Mouse (Mus musculus) liver (tissue): Measurements from ENCODE around the gene Zscan2.
A peak's percentile ranks its signal among the peaks of the same experiment; 100 is the strongest.

ENCODE experiments used
- DNase-seq: peaks from one replicate; pipeline ENCODE4 v3.0.0-alpha.2; 2020; ENCODE audit warnings: mixed read lengths

The Zscan2 gene

DNA sequence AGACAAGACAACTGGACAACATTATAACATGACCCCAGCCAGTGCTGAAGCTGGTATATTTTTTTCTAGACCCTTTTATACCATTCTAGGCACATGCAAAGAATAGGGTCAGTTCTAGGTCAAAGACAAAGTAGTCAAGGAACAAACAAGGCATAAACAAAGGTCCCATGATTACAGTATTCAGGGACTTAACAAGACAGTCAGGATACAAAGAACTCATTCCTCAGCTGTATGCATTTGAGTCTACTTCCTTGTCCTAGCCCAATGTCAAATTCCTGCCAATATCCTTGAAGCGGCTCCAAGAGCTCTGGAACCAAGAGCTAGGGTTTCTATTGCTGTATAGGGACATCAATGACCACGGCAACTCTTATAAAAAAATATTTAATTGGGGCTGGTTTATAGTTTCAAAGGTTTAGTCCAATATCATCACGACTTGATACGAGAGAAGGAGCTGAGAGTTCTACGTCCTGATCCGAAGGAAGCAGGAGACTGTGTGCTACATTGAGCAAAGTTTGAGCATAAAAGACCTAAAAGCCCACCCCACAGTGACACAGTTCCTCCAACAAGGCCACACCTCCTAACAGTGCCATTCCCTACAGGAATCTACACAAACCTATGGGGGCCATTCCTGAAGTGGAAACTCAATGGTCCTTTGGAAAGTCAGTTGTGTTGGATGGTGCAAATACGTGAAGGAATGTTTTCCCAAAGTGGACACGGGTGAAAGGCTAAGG lies 16.6 kb upstream of the Zscan2 start:
- DNase-seq: no peak

DNA sequence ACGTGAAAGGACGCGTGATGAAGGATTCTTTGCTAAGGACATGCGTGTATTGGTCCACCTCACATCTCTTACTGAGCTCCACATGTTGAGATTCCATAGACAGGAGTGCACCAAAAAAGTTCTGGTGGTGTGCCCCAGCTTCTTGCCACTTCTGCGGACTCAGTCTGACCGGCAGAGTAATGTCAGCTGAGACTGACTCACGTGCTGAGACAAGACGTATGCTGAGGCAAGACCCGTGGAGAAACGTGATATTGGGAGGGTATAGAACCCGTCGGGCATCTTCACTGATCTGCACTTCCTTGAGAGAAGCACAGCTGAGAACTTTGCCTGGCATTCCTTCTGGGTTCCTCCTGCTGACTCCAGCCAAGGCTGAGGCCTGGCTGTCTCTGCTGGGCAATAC lies 16.0 kb upstream of the Zscan2 start:
- DNase-seq: no peak

DNA sequence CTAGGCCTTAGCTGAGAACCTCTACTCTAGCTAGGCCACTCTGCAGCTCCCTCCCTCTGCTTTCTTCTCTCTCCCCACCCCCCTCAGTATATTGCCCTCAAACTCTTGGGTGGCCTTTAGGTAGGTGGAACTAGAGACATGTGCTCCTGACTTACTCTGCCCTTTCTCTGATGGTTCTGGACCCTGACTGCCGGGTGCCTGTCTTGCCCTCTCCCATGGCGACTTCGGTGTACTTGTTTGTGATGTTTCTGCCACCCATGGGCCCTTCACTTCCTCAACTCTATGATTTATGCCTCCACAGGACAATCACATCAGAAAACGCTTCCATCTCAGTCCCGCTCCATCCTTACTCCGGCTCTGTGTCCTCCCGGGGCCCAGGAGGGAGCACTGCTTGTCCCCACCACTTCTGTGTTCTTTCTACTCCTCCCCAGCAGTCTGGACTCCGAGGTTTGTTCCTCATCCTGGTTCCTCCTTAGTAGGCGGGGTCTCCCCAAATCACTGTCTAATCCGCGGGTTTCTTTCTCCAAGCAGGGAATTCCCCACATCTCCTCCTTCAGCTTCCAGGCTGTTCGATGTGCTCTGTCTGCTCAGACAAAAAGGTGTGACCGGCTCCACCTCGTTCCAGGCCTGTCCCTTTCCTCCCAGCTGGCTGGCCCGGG lies 15.0 kb upstream of the Zscan2 start:
- no peak for DNase-seq

DNA sequence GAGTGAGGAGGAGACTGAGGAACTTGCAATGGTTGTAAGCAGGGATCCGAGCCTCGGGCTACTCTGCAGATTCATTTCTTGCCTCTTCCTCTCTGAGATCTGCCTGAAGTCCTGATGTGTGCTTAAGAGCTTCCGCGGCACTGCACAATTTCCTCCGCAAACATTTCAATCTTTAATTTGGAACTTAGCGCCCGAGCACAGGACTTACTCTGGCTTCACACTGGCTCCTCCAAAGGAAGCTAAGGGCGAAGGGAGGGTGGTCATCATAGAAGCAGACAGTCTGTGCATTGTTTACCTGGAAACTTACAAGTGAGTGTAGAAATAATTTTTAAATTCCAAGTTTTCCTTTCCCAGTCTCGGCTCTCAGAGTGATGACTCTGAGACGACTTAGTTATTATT lies 14.4 kb upstream of the Zscan2 start:
- no peak for DNase-seq

DNA sequence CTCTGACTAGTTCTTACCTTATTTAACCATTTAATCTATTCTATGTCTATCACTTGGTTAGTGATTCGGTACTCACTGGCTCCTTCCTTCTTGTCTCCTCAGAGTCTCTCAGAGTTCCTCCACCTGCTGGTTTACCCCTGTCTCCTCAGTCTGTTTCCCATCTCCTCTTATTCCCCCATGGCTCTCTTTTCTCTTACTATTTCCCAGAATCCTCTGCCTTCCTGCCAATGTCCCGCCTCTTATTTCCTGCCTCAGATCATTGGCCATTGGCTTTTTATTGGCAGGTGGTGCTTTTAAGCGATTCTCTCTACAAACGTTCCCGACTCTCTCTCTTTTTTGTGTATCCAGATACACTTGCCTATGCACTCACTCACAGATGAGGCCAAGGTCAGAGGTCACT lies 14.0 kb upstream of the Zscan2 start:
- no peak for DNase-seq

DNA sequence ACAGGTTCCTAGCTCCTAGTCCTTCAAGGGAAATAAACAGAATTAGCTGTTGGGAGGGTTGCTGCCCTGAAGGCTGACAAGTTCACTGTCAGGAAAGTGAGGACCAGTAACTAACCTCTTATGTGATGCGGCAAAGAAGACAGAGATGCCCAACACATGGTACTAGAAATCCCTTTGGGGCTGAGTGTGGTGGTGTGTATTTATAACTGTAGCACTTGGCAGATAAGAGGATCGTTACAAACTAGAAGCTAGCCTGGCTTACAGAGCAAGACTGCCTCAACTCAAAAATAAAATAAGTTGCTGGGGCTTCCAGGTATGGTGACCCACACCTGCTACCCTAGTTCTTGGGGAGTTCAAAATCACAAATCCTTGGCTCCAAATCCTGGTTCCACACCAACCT lies 11.5 kb upstream of the Zscan2 start:
- no peak for DNase-seq

DNA sequence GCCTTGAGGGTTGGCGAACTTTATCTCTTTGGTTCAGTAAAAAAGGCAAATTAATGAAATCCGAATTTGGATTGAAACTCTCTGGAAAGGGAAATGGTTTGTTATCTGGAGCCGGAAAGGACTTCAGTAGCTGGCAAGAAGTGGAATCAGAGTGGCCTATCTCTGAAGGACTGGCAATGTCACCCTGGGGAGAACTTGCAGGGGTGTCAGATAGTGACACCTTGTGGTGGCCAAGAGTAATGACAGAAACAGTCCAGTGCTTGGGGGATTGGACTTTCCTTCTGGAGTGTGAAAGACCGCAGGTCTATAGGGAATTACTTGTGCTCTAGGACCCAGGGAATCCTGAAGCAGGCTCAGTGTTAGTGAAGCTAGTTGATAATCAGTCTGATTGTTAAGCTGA lies 11.0 kb upstream of the Zscan2 start:
- peak; percentile 44 for DNase-seq

DNA sequence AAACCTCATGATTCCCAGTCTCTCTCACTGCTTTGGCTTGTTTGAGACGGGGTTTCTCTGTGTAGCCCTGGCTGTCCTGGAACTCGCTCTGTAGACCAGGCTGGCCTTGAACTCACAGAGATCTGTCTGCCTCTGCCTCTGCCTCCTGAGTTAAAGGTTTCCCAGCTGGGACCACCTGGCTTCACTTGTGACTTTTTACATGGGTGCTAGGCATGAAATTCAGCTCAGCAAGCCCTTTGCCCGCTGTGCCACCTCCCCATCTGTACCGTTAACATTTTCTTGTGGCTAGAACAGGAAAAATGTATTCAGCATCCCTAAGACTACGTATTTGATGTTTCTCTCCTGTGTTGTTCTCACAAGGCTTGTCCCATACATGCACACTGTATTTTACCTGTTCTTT lies 10.2 kb upstream of the Zscan2 start:
- no peak for DNase-seq

DNA sequence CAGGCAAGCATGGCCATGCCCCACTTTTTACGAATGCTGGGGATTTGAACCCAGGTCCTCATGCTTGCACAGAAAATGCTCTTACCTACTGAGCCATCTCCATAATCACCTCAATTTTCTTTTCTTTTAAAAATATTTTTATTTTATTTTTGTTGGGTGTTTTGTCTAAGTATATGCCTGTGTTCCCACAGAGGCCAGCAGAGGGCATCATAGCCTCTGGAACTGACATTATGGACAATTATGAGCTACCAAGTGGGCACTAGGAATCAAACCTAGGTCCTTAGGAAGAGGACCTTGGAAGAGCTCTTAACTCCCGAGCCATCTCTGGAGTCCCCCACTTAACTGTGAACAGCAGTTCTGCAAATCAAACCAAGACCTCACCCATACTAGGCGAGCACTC lies 7.5 kb upstream of the Zscan2 start:
- no peak for DNase-seq

DNA sequence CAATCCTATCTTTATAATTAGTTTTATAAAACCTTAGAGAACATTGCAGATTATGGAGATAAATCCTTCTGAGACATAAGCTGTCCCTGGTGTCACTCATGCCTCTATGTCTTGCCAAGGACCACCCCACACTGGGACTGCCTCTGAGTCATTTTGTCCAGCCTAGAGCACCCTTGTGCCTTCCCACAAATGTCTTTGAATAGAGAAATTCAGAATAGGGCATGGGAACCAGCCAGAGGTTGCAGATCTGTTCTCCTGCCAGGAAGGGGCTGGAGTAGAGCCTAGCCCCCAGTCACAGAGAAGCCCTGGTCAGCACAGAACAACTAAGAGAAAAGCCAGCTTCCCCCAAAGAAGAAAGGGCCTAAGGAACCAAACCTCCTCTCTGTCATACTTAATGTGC lies 5.4 kb upstream of the Zscan2 start:
- DNase-seq: no peak

DNA sequence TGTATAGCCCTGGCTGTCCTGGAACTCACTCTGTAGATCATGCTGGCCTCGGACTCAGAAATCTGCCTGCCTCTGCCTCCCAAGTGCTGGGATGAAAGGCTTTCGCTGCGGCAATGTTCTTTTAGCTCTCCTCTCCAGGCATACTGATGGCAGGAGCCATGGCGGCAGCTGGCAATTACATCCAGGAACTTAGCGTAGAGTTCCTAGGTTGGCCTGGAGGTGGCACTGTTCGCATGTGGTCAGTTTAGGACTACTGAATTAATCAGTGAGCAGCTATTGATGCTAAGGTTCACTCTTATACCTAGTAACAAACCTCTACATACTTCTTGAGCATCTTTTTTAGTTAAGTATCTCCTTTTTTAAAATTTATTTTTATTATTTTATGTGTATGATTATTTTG lies 3.5 kb upstream of the Zscan2 start:
- DNase-seq: peak; percentile 78

DNA sequence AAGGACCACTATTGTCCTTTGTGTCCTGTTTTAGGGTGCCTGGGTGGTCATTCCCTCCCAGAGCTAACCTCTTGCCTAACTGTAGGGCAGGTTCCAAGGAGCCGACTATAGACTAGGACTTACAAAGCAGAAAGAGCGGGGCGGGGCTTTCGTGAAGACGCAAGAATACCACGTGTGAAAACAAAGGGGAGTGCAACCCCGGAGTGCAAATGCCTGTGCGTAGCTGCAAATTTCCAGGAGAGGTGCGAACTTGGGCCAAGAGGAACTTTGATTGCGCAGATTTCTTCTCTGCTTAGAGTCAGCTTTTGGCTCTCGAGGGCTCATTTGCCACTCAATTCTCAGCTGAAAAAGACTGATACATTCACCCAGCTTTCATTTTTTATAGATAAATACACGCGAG lies 493 bp upstream of the Zscan2 start:
- DNase-seq: peak; percentile 65

DNA sequence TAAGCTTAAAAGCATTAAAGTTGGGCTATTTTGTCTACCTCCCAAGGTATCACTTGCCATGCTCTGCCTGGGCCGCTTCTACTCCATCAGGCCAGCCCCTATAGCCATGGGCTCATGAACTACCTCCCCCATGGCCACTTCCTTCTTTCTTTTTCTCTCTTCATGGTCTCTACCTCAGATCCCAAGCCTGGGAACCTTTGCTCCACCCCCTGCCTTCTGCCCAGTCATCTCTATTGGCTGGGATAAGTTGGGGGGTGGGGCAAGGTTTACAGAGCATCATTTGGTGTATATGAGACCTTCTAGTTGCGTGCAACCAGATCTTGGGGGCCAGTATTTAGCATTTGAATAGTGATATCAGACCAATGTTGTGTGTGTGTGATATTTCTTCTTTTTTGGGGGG lies 1.8 kb downstream of the Zscan2 start:
- peak; percentile 27 for DNase-seq

DNA sequence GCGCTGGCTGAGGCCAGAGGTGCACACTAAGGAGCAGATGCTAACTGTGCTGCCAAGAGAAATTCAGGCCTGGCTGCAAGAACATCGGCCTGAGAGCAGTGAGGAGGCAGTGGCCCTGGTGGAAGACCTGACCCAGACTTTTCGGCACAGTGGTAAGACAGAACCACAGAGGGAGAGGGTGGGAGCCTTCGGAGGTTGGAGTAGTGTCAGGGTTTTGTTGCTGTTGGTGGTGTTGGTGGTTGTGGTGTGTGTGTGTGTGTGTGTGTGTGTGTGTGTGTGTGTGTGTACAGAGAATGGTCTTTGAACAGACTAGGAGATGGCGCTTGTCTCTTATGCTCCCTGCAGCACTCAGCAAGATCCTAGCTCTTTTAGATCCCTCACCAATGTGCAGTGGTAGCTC lies 2.8 kb downstream of the Zscan2 start:
- no peak for DNase-seq

DNA sequence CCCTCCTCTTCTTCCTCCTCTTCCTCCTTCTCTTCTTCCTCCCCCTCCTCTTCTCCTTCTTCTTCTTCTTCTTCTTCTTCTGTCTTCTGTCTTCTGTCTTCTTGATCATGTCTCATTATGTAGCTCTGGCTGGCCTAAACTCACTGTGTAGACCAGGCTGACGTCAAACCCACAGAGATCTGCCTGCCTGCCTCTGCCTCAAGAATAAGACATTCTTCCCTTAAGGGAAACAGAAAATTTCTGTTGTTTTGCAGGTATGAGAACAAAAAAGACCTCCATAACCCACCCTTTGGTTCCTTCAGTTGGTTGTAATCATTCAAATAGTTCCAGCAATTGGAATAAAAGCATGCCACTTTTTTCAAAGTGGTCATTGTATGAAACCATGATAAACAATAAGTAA lies 3.4 kb downstream of the Zscan2 start:
- DNase-seq: no peak

DNA sequence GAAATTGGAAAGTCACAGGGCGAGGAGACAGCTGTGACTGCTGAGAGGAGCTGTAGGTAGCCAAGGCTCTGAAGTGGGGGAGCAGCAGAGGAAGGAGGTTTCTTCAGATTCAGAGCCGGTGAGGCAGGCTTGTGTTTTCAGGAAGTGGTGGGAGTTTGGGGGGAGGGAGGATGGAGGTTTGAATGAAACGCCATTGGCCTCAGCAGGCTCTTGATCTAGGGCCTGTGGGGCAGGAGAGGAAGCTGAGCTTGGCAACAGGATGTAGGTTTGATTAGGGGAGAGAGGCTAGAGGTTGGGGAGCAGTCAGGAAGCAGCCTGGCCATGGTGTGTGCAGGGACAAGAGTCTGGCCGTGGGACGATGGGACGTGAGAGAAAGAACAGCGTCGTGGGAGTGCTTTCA lies 4.1 kb downstream of the Zscan2 start:
- peak; percentile 45 for DNase-seq

DNA sequence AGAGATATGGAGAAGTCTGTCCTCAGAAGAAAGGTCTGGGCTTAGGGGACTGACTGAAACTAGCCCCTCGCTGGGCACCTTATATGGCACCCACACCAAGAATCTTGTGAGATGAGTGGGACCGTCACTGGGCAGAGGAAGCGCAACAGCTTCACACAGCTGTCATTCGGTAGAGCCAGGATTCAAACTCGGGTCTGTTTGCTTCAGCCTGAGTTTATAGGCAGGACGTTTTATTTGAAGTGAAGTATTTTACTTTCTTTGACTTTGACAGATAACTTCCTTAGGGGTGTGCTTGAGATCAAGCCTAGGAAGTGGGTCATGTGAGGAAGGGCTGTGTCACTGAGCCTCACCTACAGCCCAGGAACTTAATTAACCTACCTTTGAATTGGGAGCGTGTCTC lies 4.8 kb downstream of the Zscan2 start:
- DNase-seq: no peak

DNA sequence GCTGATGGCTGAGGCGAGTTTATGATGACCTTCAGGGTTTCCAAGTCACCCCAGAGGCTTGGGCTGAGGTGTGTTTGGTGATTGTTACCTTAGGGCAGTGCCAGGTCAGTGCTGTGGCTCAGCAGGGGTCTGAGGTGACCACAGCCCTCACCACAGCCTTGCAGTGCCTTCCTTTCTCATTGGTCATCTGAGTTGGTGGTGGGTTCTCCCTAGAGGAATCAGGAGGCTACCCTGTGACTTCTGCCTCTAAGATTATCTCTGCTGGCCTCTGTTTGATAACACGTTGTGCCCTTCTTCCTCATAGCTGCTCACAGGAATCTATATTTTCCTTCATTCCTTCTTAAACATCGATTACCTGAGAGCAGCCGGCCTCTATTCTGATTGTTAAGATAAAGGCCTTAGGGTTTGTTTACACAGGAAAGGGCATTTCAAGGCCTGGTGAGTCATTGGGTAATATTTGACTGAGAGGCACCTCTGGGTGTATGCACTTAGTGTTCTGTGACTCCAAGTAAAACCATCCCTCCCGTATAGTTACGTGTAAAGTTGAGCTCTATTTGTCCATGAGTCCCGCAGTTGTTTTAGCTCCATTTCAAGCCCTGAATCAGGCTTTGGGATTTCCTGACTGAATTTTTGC lies 5.9 kb downstream of the Zscan2 start:
- no peak for DNase-seq

DNA sequence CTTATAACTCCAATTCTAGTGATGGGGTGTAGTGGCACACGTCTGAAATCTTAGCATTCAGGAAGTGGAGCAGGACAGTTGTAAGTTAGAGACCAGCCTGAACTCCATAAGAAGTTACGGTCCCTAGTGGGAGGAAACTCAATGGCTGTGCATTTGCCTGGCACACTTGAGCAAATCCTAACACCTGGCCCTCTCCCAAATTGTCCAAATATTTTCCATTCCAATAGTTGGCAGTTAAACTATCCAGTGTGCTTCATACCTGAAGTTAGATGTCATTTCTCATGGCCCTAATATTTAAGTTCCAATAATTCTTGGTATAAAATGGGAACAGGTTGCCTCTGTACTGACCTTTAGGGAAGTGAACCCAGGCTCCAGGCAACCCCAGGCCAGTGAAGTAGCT lies 8.0 kb downstream of the Zscan2 start:
- DNase-seq: no peak

DNA sequence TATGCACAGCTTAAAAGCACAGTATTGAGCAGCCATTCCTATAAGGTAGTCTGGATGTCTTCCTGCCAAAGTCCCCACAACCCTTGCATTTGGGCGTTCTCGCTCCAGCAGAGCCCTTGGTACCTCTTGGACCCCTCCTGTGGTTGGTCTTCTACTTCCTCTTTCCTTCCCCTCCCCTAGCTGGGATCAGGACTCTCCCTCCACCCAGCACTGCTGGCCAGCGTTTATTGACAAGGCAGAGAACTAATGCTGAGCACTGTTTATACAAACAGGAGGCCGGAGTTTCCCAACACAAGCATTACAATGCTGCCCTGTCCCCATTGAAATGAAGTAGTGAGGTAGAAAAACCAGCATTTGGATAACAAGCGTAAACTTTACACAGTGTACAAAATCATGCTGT lies 12.3 kb downstream of the Zscan2 start:
- no peak for DNase-seq

DNA sequence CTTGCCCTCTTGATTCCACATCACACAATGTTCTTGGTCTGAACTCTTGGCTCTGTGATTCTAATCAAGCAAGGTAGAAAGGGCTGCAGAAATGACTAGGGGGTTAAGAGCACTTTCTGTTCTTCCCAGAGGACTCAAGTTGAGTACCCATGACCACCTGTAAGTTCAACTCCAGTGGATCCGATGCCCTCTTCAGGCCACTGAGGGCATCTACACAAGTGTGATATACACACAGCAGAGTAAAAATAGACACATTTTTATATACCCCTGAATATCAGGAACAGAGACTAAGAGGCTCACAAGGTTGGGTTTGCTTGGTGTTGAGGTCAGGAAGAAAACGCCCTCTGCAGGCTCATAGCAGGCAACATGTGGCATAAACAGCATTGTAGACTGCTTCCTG lies 12.9 kb downstream of the Zscan2 start:
- no peak for DNase-seq

DNA sequence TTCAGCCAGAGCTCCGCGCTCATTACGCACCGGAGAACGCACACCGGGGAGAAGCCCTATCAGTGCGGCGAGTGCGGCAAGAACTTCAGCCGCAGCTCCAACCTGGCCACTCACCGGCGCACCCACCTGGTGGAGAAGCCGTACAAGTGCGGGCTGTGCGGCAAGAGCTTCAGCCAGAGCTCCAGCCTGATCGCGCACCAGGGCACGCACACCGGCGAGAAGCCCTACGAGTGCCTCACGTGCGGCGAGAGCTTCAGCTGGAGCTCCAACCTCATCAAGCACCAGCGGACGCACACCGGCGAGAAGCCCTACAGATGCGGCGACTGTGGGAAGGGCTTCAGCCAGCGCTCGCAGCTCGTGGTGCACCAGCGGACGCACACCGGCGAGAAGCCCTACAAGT lies 15.0 kb downstream of the Zscan2 start:
- no peak for DNase-seq

DNA sequence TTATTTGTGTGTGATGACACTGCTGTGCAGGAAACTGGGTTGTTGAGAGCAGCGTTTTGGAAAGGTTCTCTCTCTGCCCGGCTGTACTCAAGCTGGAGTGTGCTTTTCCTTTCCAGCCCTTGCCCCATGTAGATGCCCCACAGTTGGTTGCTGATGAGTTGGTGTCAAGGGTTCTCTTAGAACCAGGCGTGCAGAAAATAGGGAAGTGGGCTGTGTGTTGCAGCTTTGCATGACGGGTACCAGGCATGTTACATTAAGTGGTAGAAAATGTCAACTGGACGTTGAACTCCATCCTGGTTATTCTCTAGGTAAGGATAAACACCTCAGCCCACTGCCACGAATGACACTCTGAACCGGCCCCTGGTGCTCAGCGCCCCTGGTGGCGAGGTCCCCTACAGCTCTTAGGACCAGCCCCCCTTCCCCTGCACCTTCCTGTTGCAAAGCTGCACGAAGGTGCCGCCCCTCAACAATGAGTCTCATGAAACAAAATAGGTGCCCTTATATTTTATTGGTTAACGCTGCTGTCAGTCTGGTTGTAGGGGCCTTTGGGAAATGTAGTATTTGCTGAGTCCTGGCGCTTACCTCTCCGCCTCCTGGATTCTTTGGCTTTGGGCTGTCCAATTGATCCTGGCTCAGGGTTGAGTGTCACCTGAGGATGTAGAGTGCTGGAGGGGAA lies 22.2 kb downstream of the Zscan2 start:
- DNase-seq: peak; percentile 73

DNA sequence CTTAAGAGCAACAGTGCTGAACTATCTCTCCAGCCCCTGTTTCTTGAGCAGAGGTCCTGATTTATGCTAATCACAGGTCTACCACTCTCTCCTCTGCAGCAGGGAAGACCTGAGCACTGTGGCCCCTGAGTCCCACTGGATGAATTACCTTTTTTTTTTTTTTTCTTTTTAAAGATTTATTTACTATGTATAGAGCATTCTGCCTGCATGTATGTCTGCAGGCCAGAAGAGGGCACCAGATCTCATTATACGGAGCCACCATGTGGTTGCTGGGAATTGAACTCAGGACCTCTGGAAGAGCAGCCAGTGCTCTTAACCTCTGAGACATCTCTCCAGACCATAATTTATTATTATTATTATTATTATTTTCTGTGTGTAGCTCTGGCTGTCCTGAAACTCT lies 24.9 kb downstream of the Zscan2 start:
- no peak for DNase-seq
